Mouse (Mus musculus) midbrain, embryonic 11.5 days (tissue): ENCODE results near the gene Nlrp6. TPM values are rescaled to one million over a fixed set of nuclear protein-coding genes. Genes with fewer than 3 reads are reported as not detected.
"Not testable (repeated sequence)": the region's sequence is repeated elsewhere in the genome, so short reads cannot be mapped to it uniquely, and the experiment has no call there.

ENCODE experiments used
- ATAC-seq: fragments of 200-750 bp; cut with Nextera tagmentation; 2 replicates; pipeline ENCODE4 v1.8.0; 2017; ENCODE audit warnings: moderate TSS enrichment, moderate library complexity; ENCODE audit not compliant: low FRiP score
- DNase-seq: peaks from one replicate; pipeline ENCODE4 v3.0.0; 2015; ENCODE audit warnings: low spot score; ENCODE audit errors: missing footprints
- H3K27ac ChIP-seq: fragments of 300-500 bp; sonication (generic); 2 replicates; pipeline ENCODE4 v1.5.1; 2014; ENCODE audit warnings: low read depth, low read length
- H3K27me3 ChIP-seq: fragments of 300-500 bp; sonication (generic); 2 replicates; pipeline ENCODE4 v1.6.1; 2014; ENCODE audit warnings: mild to moderate bottlenecking, low read length, moderate library complexity, mixed read lengths; ENCODE audit not compliant: control insufficient read depth, insufficient read depth
- H3K36me3 ChIP-seq: fragments of 300-500 bp; sonication (generic); 2 replicates; pipeline ENCODE4 v1.6.1; 2014; ENCODE audit warnings: mild to moderate bottlenecking, low read length, moderate library complexity, mixed read lengths; ENCODE audit not compliant: control insufficient read depth, insufficient read depth
- H3K4me1 ChIP-seq: fragments of 300-500 bp; sonication (generic); 2 replicates; pipeline ENCODE4 v1.6.1; 2014; ENCODE audit warnings: low read length; ENCODE audit not compliant: control insufficient read depth, insufficient read depth
- H3K4me2 ChIP-seq: fragments of 300-500 bp; sonication (generic); 2 replicates; pipeline ENCODE4 v1.6.1; 2014; ENCODE audit warnings: mild to moderate bottlenecking, moderate library complexity
- H3K4me3 ChIP-seq: fragments of 300-500 bp; sonication (generic); 2 replicates; pipeline ENCODE4 v1.5.1; 2014; ENCODE audit warnings: low read depth, low read length
- H3K9ac ChIP-seq: fragments of 300-500 bp; sonication (generic); 2 replicates; pipeline ENCODE4 v1.6.1; 2014; ENCODE audit warnings: low read length
- H3K9me3 ChIP-seq: fragments of 300-500 bp; sonication (generic); 2 replicates; pipeline ENCODE4 v1.6.1; 2016; ENCODE audit warnings: low read length; ENCODE audit not compliant: control insufficient read depth
- WGBS: fragments of 180-500 bp; shearing (Covaris S2); extraction: QIAGEN DNeasy Blood & Tissue Kit; methylation state at CpG from one replicate; pipeline ENCODE4 v1.1.7; 2014; 5-methylcytosine and 5-hydroxymethylcytosine counted together
- polyA plus RNA-seq: library from polyadenylated mRNA; unstranded; fragments of >200 nt; fragmentation: Nextera tagmentation; extraction: Ambion mirVana; gene quantifications from 2 replicates; pipeline ENCODE4 v1.2.1, GENCODE M21; 2014

Nlrp6 gene
- polyA plus RNA-seq, 1 experiment from 2014 or later = 0.08 TPM

DNA sequence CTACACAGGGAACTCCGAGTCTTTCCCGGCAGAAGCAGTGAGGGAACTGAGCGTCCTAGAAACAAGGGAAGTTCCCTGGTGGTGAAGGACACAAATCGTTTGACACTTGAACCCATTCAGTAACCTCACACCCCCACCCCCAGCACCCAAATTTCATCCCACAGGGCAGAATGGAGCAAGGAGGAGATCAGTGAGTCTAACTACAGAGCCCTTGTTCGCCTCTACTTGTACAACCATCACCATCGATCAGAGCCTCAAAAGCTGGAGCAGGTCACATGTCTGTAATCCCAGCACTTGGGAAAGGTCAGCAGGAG is 35.8 kb downstream of the Nlrp6 start:
- 58% methylated on average over 6 of the region's 6 CpGs for WGBS
- Histone ChIP-seq H3K4me3 (no peak overlapping the region), H3K9me3 (no peaks in the 10 kb centered on the region), H3K27ac (no peak overlapping the region), H3K9ac (no peak overlapping the region), H3K4me1 (peaks cover 9% of the 10 kb centered on the region), H3K36me3 (no peaks in the 10 kb centered on the region), H3K4me2 (no peak overlapping the region), H3K27me3 (no peaks in the 10 kb centered on the region; the same call in 1 of the 2 replicates)
- ATAC-seq = no peak
- DNase-seq = peak; percentile 79

DNA sequence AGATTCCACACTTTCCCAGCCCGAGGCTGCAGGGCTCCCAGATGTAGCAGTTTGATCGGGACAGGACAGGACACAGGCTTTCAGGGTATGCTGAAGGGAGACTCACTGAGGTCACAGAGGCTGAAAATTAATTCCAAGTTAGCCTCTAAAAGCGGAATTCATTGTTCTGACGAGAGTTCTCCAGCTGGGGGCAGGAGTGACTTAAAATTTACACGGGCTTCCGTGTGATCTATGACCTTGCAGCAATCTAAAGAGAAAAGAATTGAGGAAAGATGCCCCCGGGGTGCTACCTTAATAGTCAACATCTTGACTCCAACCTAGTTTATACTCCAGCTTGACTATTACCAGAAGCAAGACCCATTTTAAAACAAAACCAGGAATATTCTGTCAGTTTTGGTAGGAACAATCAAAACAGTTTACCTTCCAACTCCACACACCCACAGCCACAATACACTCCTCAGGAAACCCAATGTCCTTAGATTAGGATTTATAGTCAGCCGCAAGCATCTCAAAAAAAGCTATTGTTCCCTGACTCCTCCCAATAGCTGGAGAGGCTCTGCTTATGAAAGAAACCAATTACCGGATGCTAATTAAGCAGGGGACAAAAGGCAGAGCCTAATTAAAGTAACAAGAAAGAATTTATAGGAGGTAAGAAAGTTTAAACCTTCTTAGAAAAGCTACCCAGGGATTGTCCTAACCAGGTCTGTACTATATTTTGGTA is 38.6 kb downstream of the Nlrp6 start:
- no peaks in the 10 kb centered on the region; the same call in 1 of the 2 replicates for H3K27me3 ChIP-seq
- no peak overlapping the region for H3K4me3 ChIP-seq
- DNase-seq = peak; percentile 85
- H3K4me1 ChIP-seq = peaks cover 9% of the 10 kb centered on the region
- no peaks in the 10 kb centered on the region for H3K36me3 ChIP-seq
- H3K4me2 ChIP-seq = no peak overlapping the region
- WGBS = 4% methylated on average over 9 of the region's 9 CpGs
- ATAC-seq = no peak
- H3K9me3 ChIP-seq = no peaks in the 10 kb centered on the region
- H3K27ac ChIP-seq = no peak overlapping the region
- H3K9ac ChIP-seq = no peak overlapping the region

DNA sequence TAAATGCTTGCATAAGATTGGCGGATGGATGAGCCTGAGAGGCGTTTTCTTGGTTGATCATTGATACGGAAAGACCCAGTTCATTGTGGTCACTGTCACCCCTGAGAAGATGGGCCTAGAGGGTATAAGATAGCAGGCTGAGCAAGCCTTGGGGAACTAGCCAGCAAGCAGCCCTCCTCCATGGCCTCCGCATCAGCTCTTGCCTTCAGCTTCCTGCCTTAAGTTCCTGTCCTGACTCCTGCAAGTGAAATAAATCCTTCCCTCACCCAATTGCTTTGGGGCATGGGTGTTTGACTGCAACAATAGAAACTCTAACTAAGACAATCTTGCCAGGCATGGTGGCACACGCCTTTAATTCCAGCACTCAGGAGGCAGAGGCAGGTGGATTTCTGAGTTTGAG is 39.3 kb downstream of the Nlrp6 start:
- ATAC-seq = no peak
- Histone ChIP-seq H3K27me3 (no peaks in the 10 kb centered on the region; the same call in 1 of the 2 replicates), H3K9me3 (no peaks in the 10 kb centered on the region), H3K4me2 (no peak overlapping the region), H3K27ac (no peak overlapping the region), H3K4me3 (no peak overlapping the region), H3K36me3 (no peaks in the 10 kb centered on the region), H3K9ac (no peak overlapping the region), H3K4me1 (peaks cover 9% of the 10 kb centered on the region)
- 58% methylated on average over 5 of the region's 5 CpGs for WGBS
- peak; percentile 66 for DNase-seq

DNA sequence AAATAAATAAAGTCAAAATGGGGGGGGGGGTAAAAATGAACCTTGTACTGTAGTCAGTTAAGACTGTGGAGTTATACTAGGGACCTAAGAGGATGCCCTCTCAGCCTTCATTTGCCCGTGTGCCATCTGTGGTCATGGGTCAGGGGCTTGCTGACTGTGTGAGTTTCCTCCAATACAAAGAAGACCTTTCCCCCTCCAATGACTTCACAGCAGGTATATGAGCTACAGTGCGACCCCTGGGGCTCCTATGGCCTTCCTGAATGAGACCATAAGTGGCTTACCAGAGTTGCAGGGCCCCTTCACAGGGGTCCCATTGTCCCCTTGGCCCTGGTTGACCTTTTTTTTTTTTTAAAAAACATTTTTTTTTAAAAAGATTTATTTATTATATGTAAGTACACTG is 40.7 kb downstream of the Nlrp6 start:
- 46% methylated on average over 2 of the region's 2 CpGs for WGBS
- Histone ChIP-seq H3K36me3 (no peaks in the 10 kb centered on the region), H3K27ac (no peak overlapping the region), H3K9ac (no peak overlapping the region), H3K4me3 (no peak overlapping the region), H3K27me3 (no peaks in the 10 kb centered on the region), H3K9me3 (no peaks in the 10 kb centered on the region), H3K4me1 (peaks cover 3% of the 10 kb centered on the region; the same call in 1 of the 2 replicates), H3K4me2 (no peak overlapping the region)
- DNase-seq (peak; percentile 62), ATAC-seq (no peak)

DNA sequence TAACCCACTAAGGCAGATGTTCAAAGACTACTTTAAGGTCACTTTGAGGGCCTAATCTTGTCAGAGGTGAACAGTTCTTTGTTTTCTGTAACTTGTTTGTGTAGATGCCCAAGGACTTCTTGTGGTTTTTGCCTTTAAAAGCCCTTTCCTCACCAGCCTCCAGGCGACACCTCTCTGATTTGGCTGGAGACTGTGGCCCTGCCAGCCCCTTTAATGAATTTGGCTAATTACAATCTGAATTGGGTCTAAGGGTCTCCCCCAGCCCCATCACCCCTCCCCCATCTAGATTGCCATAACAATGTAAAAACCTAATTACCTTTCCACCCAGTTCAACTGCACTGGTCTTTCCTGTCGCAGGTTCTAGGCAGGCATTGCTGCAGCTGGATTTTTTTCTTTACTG is 42.0 kb downstream of the Nlrp6 start:
- H3K9me3 ChIP-seq = no peaks in the 10 kb centered on the region
- 68% methylated on average over 2 of the region's 2 CpGs for WGBS

DNA sequence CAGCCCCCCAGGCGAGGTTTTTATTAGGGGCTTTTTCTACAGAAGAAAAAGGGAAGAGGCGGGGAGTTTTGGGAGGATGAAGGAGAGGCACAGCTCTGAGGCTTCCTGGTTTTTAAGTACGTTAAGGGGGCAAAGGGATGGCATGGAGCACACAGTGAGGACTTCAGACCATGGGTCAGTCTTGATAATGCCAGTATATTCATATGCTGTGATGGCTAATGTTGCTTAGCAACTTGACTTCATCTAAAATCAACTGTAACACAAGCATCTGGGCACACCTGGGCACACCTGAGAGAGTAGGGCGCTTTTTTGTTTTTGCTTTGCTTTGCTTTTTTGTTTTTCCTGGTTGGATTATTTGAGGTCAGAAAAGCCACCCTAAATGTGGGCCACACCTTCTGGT is 46.2 kb downstream of the Nlrp6 start, which contains the start of gene Ifitm1:
TSS of gene Ifitm1 (plus strand) at position 301 of the 400 bp plus-strand sequence.
- no peaks in the 10 kb centered on the region for H3K9me3 ChIP-seq
- WGBS = 87% methylated on average over 4 of the region's 4 CpGs

More for the DNA sequence above, 42.0 kb downstream of the Nlrp6 start:
- H3K27me3 ChIP-seq = no peaks in the 10 kb centered on the region
- no peak overlapping the region for H3K4me3 ChIP-seq
- no peak overlapping the region for H3K4me2 ChIP-seq
- H3K4me1 ChIP-seq = peaks cover 4% of the 10 kb centered on the region; the same call in 1 of the 2 replicates
- no peak overlapping the region for H3K27ac ChIP-seq
- H3K9ac ChIP-seq = no peak overlapping the region
- ATAC-seq (no peak), DNase-seq (no peak)
- H3K36me3 ChIP-seq = no peaks in the 10 kb centered on the region

DNA sequence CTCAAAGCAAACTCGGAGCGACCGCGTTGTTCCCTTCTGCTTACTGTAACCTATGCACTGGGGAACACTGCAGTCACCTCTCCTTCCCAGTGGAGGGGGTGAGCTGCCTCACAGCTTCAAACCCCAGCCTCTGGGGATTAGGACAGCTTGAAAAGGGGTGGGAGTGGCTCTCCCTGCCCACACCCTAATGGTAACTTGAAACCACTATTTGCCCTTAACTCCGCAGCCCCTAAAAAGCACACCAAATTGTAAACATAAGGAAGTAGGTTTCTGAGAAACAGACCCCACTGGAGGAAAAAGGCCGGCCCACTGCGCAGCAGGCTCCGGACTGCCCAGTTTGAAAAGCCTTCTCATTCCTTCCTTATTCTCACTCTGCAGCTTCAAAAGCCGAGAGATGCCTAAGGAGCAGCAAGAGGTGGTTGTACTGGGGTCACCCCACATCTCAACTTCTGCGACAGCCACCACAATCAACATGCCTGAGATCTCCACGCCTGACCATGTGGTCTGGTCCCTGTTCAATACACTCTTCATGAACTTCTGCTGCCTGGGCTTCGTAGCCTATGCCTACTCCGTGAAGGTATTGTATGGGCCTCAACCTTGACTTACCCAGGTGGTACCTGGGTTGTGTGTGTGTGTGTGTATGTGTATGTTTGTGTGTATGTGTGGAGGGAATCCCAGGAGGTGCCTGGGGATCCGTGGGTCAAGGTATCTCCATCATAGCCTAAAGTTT is 47.3 kb downstream of the Nlrp6 start:
- H3K27me3 ChIP-seq = no peaks in the 10 kb centered on the region
- H3K4me2 ChIP-seq = no peak overlapping the region; the same call in 1 of the 2 replicates
- DNase-seq (peak; percentile 89), ATAC-seq (no peak)
- no peaks in the 10 kb centered on the region for H3K9me3 ChIP-seq
- H3K4me3 ChIP-seq = no peak overlapping the region
- H3K36me3 ChIP-seq = no peaks in the 10 kb centered on the region
- H3K4me1 ChIP-seq = peaks cover 3% of the 10 kb centered on the region; the same call in 1 of the 2 replicates
- H3K27ac ChIP-seq = no peak overlapping the region
- WGBS = 5% methylated on average over 14 of the region's 14 CpGs
- no peak overlapping the region for H3K9ac ChIP-seq

More for the DNA sequence above, 46.2 kb downstream of the Nlrp6 start, which contains the start of gene Ifitm1:
- no peak within 1 kb of the TSS for H3K4me3 ChIP-seq
- H3K4me1 ChIP-seq = peaks cover 3% of the 10 kb centered on the region; the same call in 1 of the 2 replicates
- no peaks in the 10 kb centered on the region for H3K27me3 ChIP-seq
- ATAC-seq (no peak), DNase-seq (peak; percentile 80)
- no peaks in the 10 kb centered on the region for H3K36me3 ChIP-seq
- no peak within 1 kb of the TSS; the same call in 1 of the 2 replicates for H3K4me2 ChIP-seq
- H3K9ac ChIP-seq = no peak within 1 kb of the TSS
- H3K27ac ChIP-seq = no peak within 1 kb of the TSS

DNA sequence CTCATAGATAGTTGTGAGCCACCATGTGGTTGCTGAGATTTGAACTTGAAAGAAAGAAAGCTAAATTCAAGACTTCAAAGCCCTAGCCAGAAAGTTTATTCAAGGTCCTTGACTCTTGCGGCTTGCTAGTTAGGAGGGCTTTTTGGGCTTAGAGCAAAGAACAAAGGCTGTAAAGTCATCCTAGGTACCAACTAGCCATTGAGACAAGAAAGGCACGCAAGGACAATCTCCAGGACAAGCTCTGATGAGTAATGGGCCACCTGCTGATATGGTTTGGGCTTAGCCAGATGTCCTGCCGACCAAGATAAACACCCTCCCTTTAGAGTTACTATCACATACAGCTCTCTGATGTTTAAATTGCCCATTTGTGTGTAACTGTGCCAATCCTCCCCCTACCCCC is 48.0 kb downstream of the Nlrp6 start:
- H3K4me3 ChIP-seq, H3K9me3 ChIP-seq, H3K27me3 ChIP-seq, H3K27ac ChIP-seq, H3K36me3 ChIP-seq, ATAC-seq, H3K9ac ChIP-seq, H3K4me2 ChIP-seq, H3K4me1 ChIP-seq: not testable (repeated sequence)
- WGBS = 12% methylated on average over 3 of the region's 3 CpGs
- DNase-seq = peak; percentile 28

DNA sequence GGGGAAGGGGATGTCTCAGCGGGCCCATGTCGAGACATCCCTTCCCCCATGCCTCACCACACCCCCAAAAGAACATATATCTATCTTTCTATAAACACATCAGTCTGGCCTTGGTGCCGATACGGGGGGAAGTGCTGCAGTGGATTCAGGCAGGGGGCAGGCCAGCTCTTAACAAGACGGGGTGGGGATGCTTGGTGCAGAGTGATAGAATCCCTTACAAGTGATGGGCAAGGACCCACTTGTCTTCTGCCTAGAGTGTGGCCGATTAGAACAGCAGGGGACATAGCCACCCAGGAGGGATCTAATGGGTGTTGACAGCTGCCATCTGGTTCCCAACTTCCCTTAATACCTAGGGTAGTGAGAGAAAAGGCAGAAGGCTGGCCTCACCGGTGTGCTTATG is 50.2 kb downstream of the Nlrp6 start:
- no peaks in the 10 kb centered on the region for H3K36me3 ChIP-seq
- no peak for ATAC-seq
- WGBS = 50% methylated on average over 7 of the region's 7 CpGs
- H3K9me3 ChIP-seq = no peaks in the 10 kb centered on the region
- H3K4me2 ChIP-seq = no peak overlapping the region
- no peaks in the 10 kb centered on the region; the same call in 1 of the 2 replicates for H3K27me3 ChIP-seq
- peaks cover 12% of the 10 kb centered on the region; the same call in 1 of the 2 replicates for H3K4me1 ChIP-seq
- H3K9ac ChIP-seq = no peak overlapping the region
- peak; percentile 69 for DNase-seq
- H3K4me3 ChIP-seq = no peak overlapping the region
- H3K27ac ChIP-seq = no peak overlapping the region
